Mouse (Mus musculus) liver, postnatal 0 days (tissue): ENCODE data around the gene Rev3l. TPM values are rescaled to one million over a fixed set of nuclear protein-coding genes. Genes with fewer than 3 reads are reported as not detected.
A peak's percentile ranks its signal among the peaks of the same experiment; 100 is the strongest.

Experiments used
- ATAC-seq: fragments of 200-750 bp; cut with Nextera tagmentation; 2 replicates; pipeline ENCODE4 v1.8.0; 2017; ENCODE audit warnings: mild to moderate bottlenecking, moderate library complexity
- DNase-seq: peaks from one replicate; pipeline ENCODE4 v3.0.0-alpha.2; 2016
- H3K27ac ChIP-seq: fragments of 300-500 bp; sonication (generic); 2 replicates; pipeline ENCODE4 v1.5.1; 2014; ENCODE audit warnings: antibody characterized with exemption, moderate library complexity, mild to moderate bottlenecking, low read depth
- H3K27me3 ChIP-seq: fragments of 300-500 bp; sonication (generic); 2 replicates; pipeline ENCODE4 v1.6.1; 2014; ENCODE audit warnings: low read length, control low read depth, mixed read lengths; ENCODE audit not compliant: insufficient read depth
- H3K36me3 ChIP-seq: fragments of 300-500 bp; sonication (generic); replicated peaks from 2 replicates; pipeline ENCODE4 v1.6.1; 2014; ENCODE audit warnings: mild to moderate bottlenecking, control low read depth, low read length, moderate library complexity, mixed read lengths; ENCODE audit not compliant: insufficient read depth
- H3K4me1 ChIP-seq: fragments of 300-500 bp; sonication (generic); 2 replicates; pipeline ENCODE4 v1.6.1; 2014; ENCODE audit warnings: antibody characterized with exemption, mild to moderate bottlenecking, control low read depth; ENCODE audit not compliant: insufficient read depth
- H3K4me2 ChIP-seq: fragments of 300-500 bp; sonication (generic); 2 replicates; pipeline ENCODE4 v1.6.1; 2014; ENCODE audit warnings: low read depth, mild to moderate bottlenecking, low read length, moderate library complexity, mixed read lengths
- H3K4me3 ChIP-seq: fragments of 300-500 bp; sonication (generic); 2 replicates; pipeline ENCODE4 v1.5.1; 2014; ENCODE audit warnings: low read depth, low read length
- H3K9ac ChIP-seq: fragments of 300-500 bp; sonication (generic); replicated peaks from 2 replicates; pipeline ENCODE4 v1.6.1; 2014; ENCODE audit warnings: mild to moderate bottlenecking, moderate library complexity
- H3K9me3 ChIP-seq: fragments of 300-500 bp; sonication (generic); 2 replicates; pipeline ENCODE4 v1.6.1; 2016; ENCODE audit warnings: mild to moderate bottlenecking, control low read depth, low read length, mixed read lengths
- CTCF ChIP-seq: sonication (generic); IDR thresholded peaks from 2 replicates; pipeline ENCODE4 v1.5.1; 2016; ENCODE audit warnings: antibody characterized with exemption, low read depth
- EP300 ChIP-seq: IDR thresholded peaks from 2 replicates; pipeline ENCODE4 v1.6.1; 2016; ENCODE audit warnings: antibody characterized with exemption, low read depth, mild to moderate bottlenecking
- WGBS: fragments of 180-500 bp; shearing (Covaris S2); extraction: QIAGEN DNeasy Blood & Tissue Kit; methylation state at CpG from one replicate; pipeline ENCODE4 v1.1.7; 2014; ENCODE audit not compliant: insufficient replicate concordance; 5-methylcytosine and 5-hydroxymethylcytosine counted together
- polyA plus RNA-seq: library from polyadenylated mRNA; unstranded; fragments of >200 nt; fragmentation: Nextera tagmentation; extraction: Ambion mirVana; gene quantifications from 2 replicates; pipeline ENCODE4 v1.2.1, GENCODE M21; 2015

The Rev3l gene
- polyA plus RNA-seq, 1 experiment from 2014 or later, result 2.9 TPM

DNA sequence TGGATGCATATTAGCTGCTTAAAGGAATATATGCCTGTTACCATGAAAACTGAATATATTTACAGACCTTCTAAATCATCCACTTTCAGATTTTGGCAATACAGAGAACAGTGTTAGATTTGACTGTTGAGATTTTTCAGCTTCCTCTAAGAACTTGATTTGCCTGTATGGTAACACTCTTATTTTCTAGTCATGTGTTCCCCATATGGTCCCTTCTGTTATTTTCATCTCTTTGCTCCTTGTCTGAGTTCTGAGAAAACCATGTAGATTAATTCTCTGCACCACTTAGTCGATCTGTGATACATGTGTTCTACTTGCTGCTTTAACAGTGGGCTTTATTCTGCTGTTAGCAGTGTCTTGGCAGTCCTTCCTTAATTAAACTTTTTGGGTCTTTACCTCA is 110.7 kb downstream of the Rev3l start:
- H3K4me1 ChIP-seq, result no peaks in the 10 kb centered on the region
- ATAC-seq, result no peak
- no peak overlapping the region for H3K4me2 ChIP-seq
- peaks cover 23% of the 10 kb centered on the region for H3K36me3 ChIP-seq
- no peak overlapping the region for H3K4me3 ChIP-seq
- no peaks in the 10 kb centered on the region for H3K9me3 ChIP-seq
- H3K27me3 ChIP-seq, result no peaks in the 10 kb centered on the region
- DNase-seq, result no peak
- H3K9ac ChIP-seq, result no peak overlapping the region
- no peak overlapping the region for H3K27ac ChIP-seq
- TF ChIP-seq CTCF (no peak), EP300 (no peak)
- 78% methylated on average over 1 of the region's 1 CpGs for WGBS

DNA sequence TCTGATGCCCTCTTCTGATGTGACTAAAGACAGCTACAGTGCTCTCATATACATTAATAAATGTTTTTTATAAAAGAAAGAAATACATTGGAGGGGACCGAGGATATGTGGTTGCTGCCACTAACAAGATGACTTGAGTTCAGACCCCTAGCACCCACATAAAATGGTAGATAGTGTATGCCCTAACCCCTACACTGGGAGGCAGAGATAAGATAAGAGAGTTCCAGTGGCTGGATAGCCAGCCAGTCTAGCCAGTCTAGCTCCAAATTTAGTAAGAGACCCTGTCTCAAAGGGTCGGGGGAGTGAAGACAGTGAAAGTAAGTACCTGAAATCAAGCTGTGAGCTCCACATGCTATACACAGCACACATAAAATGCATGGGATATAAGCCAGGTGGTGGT is 133.6 kb downstream of the Rev3l start:
- no peak overlapping the region for H3K27ac ChIP-seq
- no peaks in the 10 kb centered on the region for H3K27me3 ChIP-seq
- no peak overlapping the region for H3K9ac ChIP-seq
- H3K9me3 ChIP-seq, result no peaks in the 10 kb centered on the region
- no peak overlapping the region for H3K4me2 ChIP-seq
- H3K4me1 ChIP-seq, result no peaks in the 10 kb centered on the region
- 62% methylated on average over 2 of the region's 2 CpGs for WGBS
- ATAC-seq (no peak), DNase-seq (no peak)
- peaks cover 20% of the 10 kb centered on the region for H3K36me3 ChIP-seq
- H3K4me3 ChIP-seq, result no peak overlapping the region
- TF ChIP-seq CTCF (no peak), EP300 (no peak)

DNA sequence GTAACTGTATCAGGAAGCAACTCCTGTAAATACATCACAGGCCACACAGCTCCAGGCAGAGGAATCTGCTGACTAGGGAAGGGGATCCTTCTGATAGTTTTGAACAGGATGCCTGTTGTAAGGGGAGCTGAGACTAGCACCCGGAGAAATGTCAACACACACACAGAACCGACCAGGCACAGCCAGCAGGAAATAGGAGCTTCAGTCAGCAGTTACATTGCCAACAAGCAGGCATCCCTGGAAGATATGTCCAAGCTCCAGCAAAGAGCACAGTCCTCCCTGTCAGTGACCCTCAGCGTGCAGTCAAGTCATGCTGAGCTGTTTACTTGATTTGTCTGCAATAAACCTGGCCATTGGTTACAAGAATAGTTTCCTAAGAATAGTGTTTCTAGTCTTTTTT is 156.7 kb downstream of the Rev3l start:
- Histone ChIP-seq H3K4me1 (0 out of 2 replicates have a peak, but pooled peaks cover 1% of the 10 kb centered on the region), H3K27ac (no peak overlapping the region), H3K27me3 (no peaks in the 10 kb centered on the region), H3K4me3 (no peak overlapping the region), H3K36me3 (no peaks in the 10 kb centered on the region), H3K9ac (no peak overlapping the region), H3K9me3 (no peaks in the 10 kb centered on the region), H3K4me2 (no peak overlapping the region)
- TF ChIP-seq EP300, result no peak
- TF ChIP-seq CTCF, result no peak
- WGBS, result 47% methylated on average over 3 of the region's 3 CpGs
- DNase-seq (no peak), ATAC-seq (no peak)

DNA sequence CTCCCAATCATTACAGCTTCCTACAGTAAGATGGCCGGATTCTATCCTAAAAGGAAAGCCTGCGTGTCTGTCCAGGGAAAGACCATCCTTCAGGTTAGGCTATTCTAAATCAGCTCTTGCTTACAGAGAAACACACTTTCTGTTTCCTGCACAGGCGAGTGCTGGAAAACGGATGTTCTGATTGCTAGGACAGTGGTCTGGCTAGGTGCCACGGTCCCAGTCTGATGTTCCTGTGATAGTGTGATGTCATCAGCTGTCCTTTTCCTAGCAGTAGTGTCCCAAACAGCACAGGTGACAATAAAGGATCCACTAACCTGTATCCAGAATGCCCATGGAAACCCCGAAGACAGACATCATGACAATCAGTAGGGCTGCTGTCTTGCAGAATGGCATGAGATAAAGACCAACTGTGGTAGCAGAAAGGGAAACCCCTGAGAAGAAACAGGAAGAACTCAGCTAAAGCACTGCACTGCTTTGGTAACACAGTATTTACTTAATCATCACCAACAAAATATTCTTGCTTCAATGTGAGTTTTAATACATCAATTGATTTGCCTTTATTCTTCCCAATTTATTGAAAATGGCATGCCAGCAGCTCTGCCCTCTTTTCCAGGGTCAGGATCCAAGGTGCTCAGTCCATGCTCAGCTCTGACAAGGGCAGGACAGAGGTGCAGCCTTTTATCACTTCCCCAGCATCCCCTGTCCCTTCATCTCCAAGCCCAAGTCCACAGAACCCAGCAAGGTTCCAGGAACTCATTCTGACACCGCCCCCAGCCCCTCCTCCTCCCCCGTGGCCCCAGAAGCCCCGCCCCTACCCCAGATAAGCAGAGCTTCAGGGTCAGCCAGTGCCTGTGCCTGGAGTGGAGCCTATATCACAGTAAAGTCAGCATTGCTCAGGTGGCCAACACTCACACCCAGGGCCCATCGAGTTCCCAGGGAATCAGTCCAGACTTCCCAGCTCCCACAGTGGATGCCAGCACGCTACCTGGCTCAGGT is 162.1 kb downstream of the Rev3l start:
- Histone ChIP-seq H3K9me3 (no peaks in the 10 kb centered on the region), H3K27me3 (no peaks in the 10 kb centered on the region), H3K4me1 (peaks cover 17% of the 10 kb centered on the region), H3K9ac (no peak overlapping the region), H3K4me2 (no peak overlapping the region), H3K4me3 (no peak overlapping the region), H3K36me3 (no peaks in the 10 kb centered on the region), H3K27ac (no peak overlapping the region)
- ATAC-seq (no peak), DNase-seq (peak; percentile 58)
- 55% methylated on average over 11 of the region's 11 CpGs for WGBS
- TF ChIP-seq CTCF (no peak), EP300 (no peak)

DNA sequence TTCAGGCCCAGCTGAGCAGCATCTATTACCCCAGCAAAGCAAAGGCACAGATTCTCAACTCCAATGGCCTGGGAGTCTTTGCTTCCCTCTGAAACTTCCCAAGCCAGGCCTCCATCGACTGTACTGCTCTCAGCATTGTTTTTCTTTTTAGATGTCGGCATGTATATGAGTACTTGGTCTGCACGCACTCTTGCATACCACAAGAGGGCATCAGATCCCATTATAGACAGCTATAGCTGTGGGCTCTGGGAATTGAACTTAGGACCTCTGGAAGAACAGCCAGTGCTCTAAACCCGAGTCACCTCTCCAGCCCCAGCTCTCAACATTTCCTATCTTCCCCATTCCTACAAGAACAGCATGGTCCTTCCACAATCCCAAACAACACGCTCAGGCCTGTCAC is 164.6 kb downstream of the Rev3l start:
- no peak overlapping the region for H3K4me2 ChIP-seq
- H3K4me3 ChIP-seq, result no peak overlapping the region
- no peak overlapping the region for H3K9ac ChIP-seq
- no peaks in the 10 kb centered on the region for H3K9me3 ChIP-seq
- no peak for ATAC-seq
- no peak overlapping the region for H3K27ac ChIP-seq
- H3K4me1 ChIP-seq, result peaks cover 22% of the 10 kb centered on the region
- WGBS, result 75% methylated on average over 5 of the region's 5 CpGs
- no peaks in the 10 kb centered on the region for H3K36me3 ChIP-seq
- no peak for DNase-seq
- peak; percentile 45 for TF ChIP-seq CTCF
- TF ChIP-seq EP300, result no peak
- no peaks in the 10 kb centered on the region for H3K27me3 ChIP-seq

DNA sequence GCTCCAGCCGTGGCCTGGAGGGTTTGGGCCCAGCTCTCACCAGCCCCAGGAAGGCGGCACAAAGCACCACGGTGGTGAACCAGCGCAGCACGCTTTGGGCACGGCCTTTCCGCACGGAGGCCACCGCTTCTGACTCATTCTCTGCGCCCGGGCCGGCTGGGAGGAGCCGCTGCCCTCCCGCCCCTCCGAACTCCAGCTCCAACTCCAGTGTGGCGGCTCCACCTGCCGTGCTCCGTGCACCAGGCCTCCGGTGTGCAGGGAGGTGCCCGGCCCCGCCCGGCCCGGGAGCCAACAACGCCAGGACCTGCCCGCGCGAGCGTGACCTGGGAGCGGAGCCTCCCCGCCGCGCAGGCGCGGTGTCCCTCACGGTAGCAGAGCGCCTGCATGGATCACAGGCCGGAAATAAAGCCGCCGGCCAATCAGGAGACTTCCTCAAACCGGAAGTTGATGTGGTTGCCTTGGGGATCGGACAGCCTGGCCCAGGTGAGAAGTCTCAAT is 167.0 kb downstream of the Rev3l start, which contains the start of gene Mfsd4b4:
TSS of gene Mfsd4b4 (minus strand) at position 365 of the 498 bp plus-strand sequence.
- ATAC-seq (peak; percentile 99), DNase-seq (peak; percentile 90)
- H3K27me3 ChIP-seq, result no peaks in the 10 kb centered on the region
- TF ChIP-seq EP300 (no peak), CTCF (no peak)
- H3K36me3 ChIP-seq, result no peaks in the 10 kb centered on the region
- 1% methylated on average over 41 of the region's 41 CpGs for WGBS
- peak within 1 kb of the TSS; percentile 67 for H3K4me3 ChIP-seq
- H3K9me3 ChIP-seq, result no peaks in the 10 kb centered on the region
- H3K9ac ChIP-seq, result peak within 1 kb of the TSS; percentile 72
- H3K4me1 ChIP-seq, result peaks cover 18% of the 10 kb centered on the region
- peak within 1 kb of the TSS; percentile 82 for H3K4me2 ChIP-seq
- peak within 1 kb of the TSS; percentile 90 for H3K27ac ChIP-seq
